Mouse (Mus musculus): ENCODE results near the gene Ifnar2. TPM values are rescaled to one million over a fixed set of nuclear protein-coding genes. Genes with fewer than 3 reads are reported as not detected.

Ifnar2 gene
- total and polyA plus RNA-seq, 2 experiments, result 69.1 to 144 TPM

DNA sequence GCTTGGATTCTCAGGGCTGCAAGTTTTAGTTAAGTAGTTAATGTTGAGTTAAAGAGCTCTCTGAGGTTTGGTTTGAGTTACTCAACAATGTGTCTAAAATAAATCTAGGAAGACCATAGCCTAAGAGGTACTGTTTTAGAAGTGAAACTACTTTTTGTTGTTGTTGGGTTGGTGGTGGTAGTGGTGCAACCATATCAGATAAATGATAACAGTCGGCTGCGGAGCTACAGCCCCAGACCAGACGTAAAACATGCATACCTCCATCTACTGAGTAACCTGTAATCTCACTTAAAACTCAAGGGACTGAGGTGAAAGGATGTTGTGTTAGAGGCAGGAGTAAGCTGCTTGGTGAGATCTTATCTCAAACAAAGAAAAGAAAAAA lies 1.7 kb downstream of the Ifnar2 start:
- Histone ChIP-seq H3K79me2 (ENCODE audit: control insufficient read depth, insufficient read depth, low read length) (peaks cover 39% of the 10 kb centered on the region), H3K4me3 (ENCODE audit: insufficient read depth, low read depth, low read length) (peak overlapping the region; percentile 25; the same call in 1 of the 2 replicates), H3K36me3 (ENCODE audit: control insufficient read depth, insufficient read depth, low read length) (no peaks in the 10 kb centered on the region), H3K27me3 (ENCODE audit: control insufficient read depth, insufficient read depth, low read length) (no peaks in the 10 kb centered on the region), H3K4me1 (ENCODE audit: control insufficient read depth, insufficient read depth, low read length) (peaks cover 26% of the 10 kb centered on the region), H3K27ac (replicated peaks; ENCODE audit: insufficient read depth, low read depth, low read length) (no peak overlapping the region), H3K9ac (ENCODE audit: low read depth, low read length) (no peak overlapping the region)
- TF ChIP-seq POLR2A (IDR thresholded peaks at IDR 0.05; ENCODE audit: extremely low read depth, insufficient read depth, low read length) (no peak), CTCF (IDR thresholded peaks at IDR 0.05; ENCODE audit: low read depth, low read length) (no peak)
- no peak for DNase-seq (ENCODE audit: extremely low read depth, low read depth, low spot score)
- 4% methylated on average over 3 of the region's 3 CpGs for WGBS

DNA sequence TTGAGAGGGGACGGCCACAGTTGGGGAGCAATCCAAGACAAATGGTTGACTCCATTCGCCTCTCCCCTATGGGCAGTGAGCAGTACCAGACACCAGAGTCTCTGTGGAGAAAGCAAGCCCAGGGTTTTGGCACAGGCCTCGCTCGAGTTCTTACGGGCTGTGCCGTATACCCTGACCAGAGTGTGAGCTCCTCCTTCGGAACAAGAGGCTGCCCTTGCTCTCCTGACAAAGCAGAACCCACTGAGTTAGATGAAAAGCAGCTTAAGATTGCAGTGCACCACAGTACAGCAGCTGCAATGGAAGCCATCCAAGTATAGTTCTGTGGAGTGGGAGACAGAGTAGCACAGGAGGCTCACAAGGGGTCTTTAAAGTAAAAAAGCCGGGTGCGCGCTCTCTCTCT lies 4.1 kb downstream of the Ifnar2 start:
- Histone ChIP-seq H3K36me3 (ENCODE audit: control insufficient read depth, insufficient read depth, low read length) (no peaks in the 10 kb centered on the region), H3K4me3 (ENCODE audit: insufficient read depth, low read depth, low read length) (no peak overlapping the region), H3K79me2 (ENCODE audit: control insufficient read depth, insufficient read depth, low read length) (peaks cover 56% of the 10 kb centered on the region), H3K27ac (replicated peaks; ENCODE audit: insufficient read depth, low read depth, low read length) (peak overlapping the region; percentile 50), H3K27me3 (ENCODE audit: control insufficient read depth, insufficient read depth, low read length) (no peaks in the 10 kb centered on the region), H3K4me1 (ENCODE audit: control insufficient read depth, insufficient read depth, low read length) (peaks cover 36% of the 10 kb centered on the region), H3K9ac (ENCODE audit: low read depth, low read length) (no peak overlapping the region)
- TF ChIP-seq POLR2A (IDR thresholded peaks at IDR 0.05; ENCODE audit: extremely low read depth, insufficient read depth, low read length) (no peak), CTCF (IDR thresholded peaks at IDR 0.05; ENCODE audit: low read depth, low read length) (no peak)
- WGBS, result 89% methylated on average over 10 of the region's 10 CpGs
- DNase-seq (ENCODE audit: extremely low read depth, low read depth, low spot score), result no peak

DNA sequence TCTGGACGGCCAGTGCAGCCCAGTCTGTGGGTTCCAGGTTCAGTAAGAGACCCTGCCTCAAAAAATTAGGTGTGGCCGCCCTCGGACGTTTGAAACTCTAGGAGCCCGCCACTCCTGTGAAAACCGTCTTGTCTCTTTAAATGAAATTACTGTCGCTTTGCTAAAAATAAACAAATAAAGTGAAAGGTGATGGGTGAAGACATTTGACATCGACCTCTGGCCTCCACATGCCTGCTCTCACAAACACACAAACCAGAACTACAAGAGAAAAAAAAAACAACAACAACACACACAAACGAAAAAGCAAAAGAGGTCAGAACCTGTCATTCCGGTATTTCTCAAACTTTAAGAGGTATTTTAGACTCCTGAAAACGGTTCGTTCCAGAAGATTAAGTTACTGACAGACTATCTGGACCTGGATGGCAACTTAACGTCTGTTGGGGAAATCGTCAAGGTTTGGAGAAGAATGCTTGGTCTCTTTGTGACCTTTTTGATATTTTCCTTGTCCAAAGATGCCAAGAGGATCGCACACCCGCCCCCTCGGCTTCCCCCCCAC lies 5.9 kb downstream of the Ifnar2 start:
- Histone ChIP-seq H3K27me3 (ENCODE audit: control insufficient read depth, insufficient read depth, low read length) (no peaks in the 10 kb centered on the region), H3K4me1 (ENCODE audit: control insufficient read depth, insufficient read depth, low read length) (peaks cover 41% of the 10 kb centered on the region), H3K79me2 (ENCODE audit: control insufficient read depth, insufficient read depth, low read length) (peaks cover 59% of the 10 kb centered on the region), H3K4me3 (ENCODE audit: insufficient read depth, low read depth, low read length) (peak overlapping the region; percentile 27; the same call in 1 of the 2 replicates), H3K36me3 (ENCODE audit: control insufficient read depth, insufficient read depth, low read length) (no peaks in the 10 kb centered on the region), H3K27ac (replicated peaks; ENCODE audit: insufficient read depth, low read depth, low read length) (peak overlapping the region; percentile 78), H3K9ac (ENCODE audit: low read depth, low read length) (peak overlapping the region; percentile 32)
- DNase-seq (ENCODE audit: extremely low read depth, low read depth, low spot score), result peak; percentile 90
- no peak for TF ChIP-seq CTCF (IDR thresholded peaks at IDR 0.05; ENCODE audit: low read depth, low read length)
- TF ChIP-seq POLR2A (IDR thresholded peaks at IDR 0.05; ENCODE audit: extremely low read depth, insufficient read depth, low read length), result no peak
- 17% methylated on average over 17 of the region's 17 CpGs for WGBS

DNA sequence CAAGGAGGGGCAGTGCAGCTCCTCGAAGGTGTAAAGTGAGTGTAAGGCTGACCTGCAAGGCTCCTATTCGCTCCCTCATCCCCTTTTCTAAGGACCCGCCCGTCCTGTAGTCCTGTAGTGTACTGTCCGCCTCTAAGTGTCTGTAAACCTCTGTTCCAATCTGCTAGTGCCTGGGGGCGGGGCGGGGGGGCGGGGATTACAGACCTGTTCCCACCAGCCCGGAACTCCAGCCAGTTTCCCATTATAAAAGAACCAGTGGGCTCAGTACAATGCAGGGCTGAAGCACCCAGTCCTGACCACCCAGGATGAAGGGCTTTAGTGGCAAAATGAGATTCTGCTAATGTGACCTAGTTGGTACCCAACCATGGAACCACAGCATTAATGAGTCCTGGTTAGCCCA lies 6.4 kb downstream of the Ifnar2 start:
- no peak for DNase-seq (ENCODE audit: extremely low read depth, low read depth, low spot score)
- Histone ChIP-seq H3K4me3 (ENCODE audit: insufficient read depth, low read depth, low read length) (peak overlapping the region; percentile 27; the same call in 1 of the 2 replicates), H3K36me3 (ENCODE audit: control insufficient read depth, insufficient read depth, low read length) (no peaks in the 10 kb centered on the region; the same call in 1 of the 2 replicates), H3K79me2 (ENCODE audit: control insufficient read depth, insufficient read depth, low read length) (peaks cover 57% of the 10 kb centered on the region), H3K9ac (ENCODE audit: low read depth, low read length) (peak overlapping the region; percentile 21), H3K27ac (replicated peaks; ENCODE audit: insufficient read depth, low read depth, low read length) (peak overlapping the region; percentile 68), H3K4me1 (ENCODE audit: control insufficient read depth, insufficient read depth, low read length) (peaks cover 39% of the 10 kb centered on the region), H3K27me3 (ENCODE audit: control insufficient read depth, insufficient read depth, low read length) (no peaks in the 10 kb centered on the region)
- TF ChIP-seq CTCF (IDR thresholded peaks at IDR 0.05; ENCODE audit: low read depth, low read length), result no peak
- TF ChIP-seq POLR2A (IDR thresholded peaks at IDR 0.05; ENCODE audit: extremely low read depth, insufficient read depth, low read length), result no peak
- 16% methylated on average over 9 of the region's 9 CpGs for WGBS

DNA sequence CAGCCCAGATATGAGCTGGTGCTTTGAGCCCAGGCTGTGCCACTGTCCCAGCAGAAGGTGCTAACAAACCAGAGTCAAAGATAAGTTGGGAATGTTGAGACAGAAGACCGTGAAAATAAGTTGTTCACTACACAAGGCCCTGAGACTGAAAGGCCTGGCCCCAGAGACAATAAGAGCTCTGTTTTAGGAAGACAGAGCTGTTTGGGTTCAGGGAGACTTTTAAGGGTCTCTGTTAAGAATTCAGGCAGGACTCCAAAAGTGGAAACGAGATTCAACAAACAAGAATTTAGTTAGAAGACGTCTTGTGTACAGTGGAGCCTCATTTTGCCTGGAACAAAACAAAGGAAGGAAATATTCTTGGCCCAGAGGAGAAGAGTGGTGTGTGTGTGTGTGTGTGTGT lies 6.8 kb downstream of the Ifnar2 start:
- Histone ChIP-seq H3K79me2 (ENCODE audit: control insufficient read depth, insufficient read depth, low read length) (peaks cover 57% of the 10 kb centered on the region), H3K27ac (replicated peaks; ENCODE audit: insufficient read depth, low read depth, low read length) (peak overlapping the region; percentile 68)

DNA sequence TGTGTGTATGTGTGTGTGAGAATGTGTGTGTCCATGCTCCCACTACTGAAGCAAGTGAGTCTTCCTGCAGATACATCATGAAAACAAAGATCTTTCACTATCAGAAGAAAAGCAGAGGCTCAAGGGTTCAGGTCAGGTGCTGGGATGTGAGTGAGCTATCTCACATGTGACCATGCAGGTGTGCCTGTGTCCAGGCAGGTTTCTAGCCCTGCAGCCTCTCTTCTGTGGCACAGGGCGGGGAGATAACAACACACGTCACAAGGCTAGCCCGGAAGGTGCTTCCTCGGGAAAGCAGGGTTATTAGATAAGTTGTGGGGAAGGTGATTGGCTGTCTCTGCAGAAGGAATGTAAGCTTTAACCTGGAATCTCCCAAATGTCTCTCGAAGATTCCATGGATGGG lies 7.6 kb downstream of the Ifnar2 start:
- TF ChIP-seq POLR2A (IDR thresholded peaks at IDR 0.05; ENCODE audit: extremely low read depth, insufficient read depth, low read length) (no peak), CTCF (IDR thresholded peaks at IDR 0.05; ENCODE audit: low read depth, low read length) (no peak)
- Histone ChIP-seq H3K27me3 (ENCODE audit: control insufficient read depth, insufficient read depth, low read length) (no peaks in the 10 kb centered on the region), H3K36me3 (ENCODE audit: control insufficient read depth, insufficient read depth, low read length) (peaks cover 8% of the 10 kb centered on the region; the same call in 1 of the 2 replicates), H3K4me3 (ENCODE audit: insufficient read depth, low read depth, low read length) (no peak overlapping the region), H3K9ac (ENCODE audit: low read depth, low read length) (no peak overlapping the region; the same call in none of the 2 replicates), H3K79me2 (ENCODE audit: control insufficient read depth, insufficient read depth, low read length) (peaks cover 52% of the 10 kb centered on the region), H3K4me1 (ENCODE audit: control insufficient read depth, insufficient read depth, low read length) (peaks cover 37% of the 10 kb centered on the region), H3K27ac (replicated peaks; ENCODE audit: insufficient read depth, low read depth, low read length) (peak overlapping the region; percentile 74)
- 64% methylated on average over 5 of the region's 5 CpGs for WGBS
- DNase-seq (ENCODE audit: extremely low read depth, low read depth, low spot score), result no peak

More for the DNA sequence above, 6.8 kb downstream of the Ifnar2 start:
- H3K9ac ChIP-seq (ENCODE audit: low read depth, low read length), result no peak overlapping the region; the same call in 1 of the 2 replicates
- TF ChIP-seq POLR2A (IDR thresholded peaks at IDR 0.05; ENCODE audit: extremely low read depth, insufficient read depth, low read length) (no peak), CTCF (IDR thresholded peaks at IDR 0.05; ENCODE audit: low read depth, low read length) (no peak)
- peaks cover 2% of the 10 kb centered on the region; the same call in 1 of the 2 replicates for H3K36me3 ChIP-seq (ENCODE audit: control insufficient read depth, insufficient read depth, low read length)
- no peaks in the 10 kb centered on the region for H3K27me3 ChIP-seq (ENCODE audit: control insufficient read depth, insufficient read depth, low read length)
- H3K4me1 ChIP-seq (ENCODE audit: control insufficient read depth, insufficient read depth, low read length), result peaks cover 37% of the 10 kb centered on the region
- no peak for DNase-seq (ENCODE audit: extremely low read depth, low read depth, low spot score)
- no peak overlapping the region for H3K4me3 ChIP-seq (ENCODE audit: insufficient read depth, low read depth, low read length)
- 72% methylated on average over 3 of the region's 3 CpGs for WGBS

Data from liver, adult 2 months (tissue).